In genomic region chr11:115997662-115998061, GRCm38 (mm10) we compare ENCODE assay signal across 30 mouse cellular contexts. TPM values are rescaled to one million over a fixed set of nuclear protein-coding genes. Genes with fewer than 3 reads are reported as not detected.
DNase-seq lines count a peak whose midpoint lies in the region; ATAC-seq lines count a peak whose summit lies in the region.
"Had no signal": no experiment of that assay in that cellular context is flagged by ENCODE, and none has a peak within 500 bp of the region (broad histone marks: within the 10 kb centered on the region; RNA-seq: fewer than 3 reads in every experiment).

No protein-coding gene starts in this region.

- DNase-seq in cerebellum, adult 8-10 months, result peak; percentile 29
- DNase-seq in cerebellum, adult 9-10 months, result no peak
- peak; percentile 39 to 51 for DNase-seq in cerebellum, postnatal 25 days
- no peak for DNase-seq in heart, postnatal 10 days
- DNase-seq: adrenal gland, postnatal 10 days; adrenal gland, postnatal 36 days; B cell, adult 2 months; embryo, embryonic 11 days; forebrain, postnatal 0 days; gastrocnemius, adult 2 months; gastrocnemius, postnatal 14 days; heart, adult 18-20 months; heart, postnatal 36 days; kidney, adult 18-20 months; kidney, adult 9 months had no signal

- H3K27ac ChIP-seq in heart, embryonic 11.5 days (ENCODE audit: low read depth, low read length), result no peak overlapping the region
- H3K27ac ChIP-seq in neural tube, embryonic 14.5 days (ENCODE audit: low read depth, low read length), result no peak overlapping the region
- H3K27ac ChIP-seq in neural tube, embryonic 15.5 days (replicated peaks), result no peak overlapping the region
- H3K27ac ChIP-seq: embryonic facial prominence, embryonic 10.5 days; embryonic facial prominence, embryonic 13.5 days; forebrain, embryonic 13.5 days; gastrocnemius, adult 2 months; hindbrain, embryonic 10.5 days; hindbrain, embryonic 14.5 days; hindbrain, postnatal 0 days had no signal

- H3K36me3 ChIP-seq in heart, embryonic 11.5 days (ENCODE audit: control insufficient read depth, insufficient read depth, low read length), result no peaks in the 10 kb centered on the region
- H3K36me3 ChIP-seq in neural tube, embryonic 14.5 days (ENCODE audit: control insufficient read depth, insufficient read depth, low read length), result no peaks in the 10 kb centered on the region
- no peaks in the 10 kb centered on the region for H3K36me3 ChIP-seq in neural tube, embryonic 15.5 days
- H3K36me3 ChIP-seq: embryonic facial prominence, embryonic 10.5 days; embryonic facial prominence, embryonic 13.5 days; G1E; hindbrain, embryonic 10.5 days had no signal

- H3K9me3 ChIP-seq in heart, embryonic 11.5 days (replicated peaks; ENCODE audit: control insufficient read depth, low read length), result no peaks in the 10 kb centered on the region
- no peaks in the 10 kb centered on the region for H3K9me3 ChIP-seq in neural tube, embryonic 14.5 days (ENCODE audit: control insufficient read depth, low read length)
- H3K9me3 ChIP-seq in neural tube, embryonic 15.5 days (replicated peaks), result no peaks in the 10 kb centered on the region
- H3K9me3 ChIP-seq: embryonic facial prominence, embryonic 10.5 days; embryonic facial prominence, embryonic 13.5 days; forebrain, embryonic 13.5 days; G1E; hindbrain, embryonic 10.5 days had no signal

- H3K9ac ChIP-seq in heart, embryonic 11.5 days (ENCODE audit: low read depth, low read length), result 0 out of 2 replicates have a peak overlapping the region, but pooled peaks have one; percentile 16
- H3K9ac ChIP-seq in neural tube, embryonic 14.5 days (replicated peaks; ENCODE audit: low read depth, low read length), result 0 out of 2 replicates have a peak overlapping the region, but pooled peaks have one; percentile 7
- no peak overlapping the region for H3K9ac ChIP-seq in neural tube, embryonic 15.5 days (replicated peaks)
- H3K9ac ChIP-seq: embryonic facial prominence, embryonic 13.5 days; forebrain, embryonic 13.5 days; forebrain, postnatal 0 days; hindbrain, embryonic 14.5 days had no signal

- H3K4me2 ChIP-seq in heart, embryonic 11.5 days, result no peak overlapping the region
- no peak overlapping the region for H3K4me2 ChIP-seq in neural tube, embryonic 14.5 days (ENCODE audit: low read depth, low read length)
- H3K4me2 ChIP-seq in neural tube, embryonic 15.5 days, result no peak overlapping the region
- H3K4me2 ChIP-seq: embryonic facial prominence, embryonic 13.5 days; forebrain, embryonic 13.5 days; hindbrain, embryonic 14.5 days had no signal

- H3K27me3 ChIP-seq in heart, embryonic 11.5 days (ENCODE audit: control insufficient read depth, insufficient read depth, low read length), result peaks cover 10% of the 10 kb centered on the region; the same call in 1 of the 2 replicates
- H3K27me3 ChIP-seq in neural tube, embryonic 14.5 days (ENCODE audit: control insufficient read depth, insufficient read depth, low read length), result no peaks in the 10 kb centered on the region
- no peaks in the 10 kb centered on the region for H3K27me3 ChIP-seq in neural tube, embryonic 15.5 days (replicated peaks)
- H3K27me3 ChIP-seq: Patski had no signal

- intact Hi-C loops in heart, postnatal 10 days (cut with DNase I), result no loop called here

- no peak for ATAC-seq in cerebellum, adult (ENCODE audit: insufficient number of reproducible peaks, low FRiP score, low TSS enrichment)
- no peak for ATAC-seq in heart, embryonic 11.5 days (replicated peaks; ENCODE audit: insufficient number of reproducible peaks, low FRiP score, low TSS enrichment)
- no peak for ATAC-seq in neural tube, embryonic 14.5 days (ENCODE audit: low read depth)
- ATAC-seq in neural tube, embryonic 15.5 days (ENCODE audit: low FRiP score), result no peak
- ATAC-seq: forebrain, embryonic 13.5 days; forebrain, postnatal 0 days; hindbrain, postnatal 0 days; inflammation-experienced regulatory T-cells, adult 6 months; intestine, embryonic 16.5 days; Patski had no signal

- H3K4me1 ChIP-seq in heart, embryonic 11.5 days (ENCODE audit: control insufficient read depth, insufficient read depth, low read length), result no peaks in the 10 kb centered on the region
- H3K4me1 ChIP-seq in neural tube, embryonic 14.5 days (ENCODE audit: control insufficient read depth, insufficient read depth, low read length), result no peaks in the 10 kb centered on the region
- peaks cover 3% of the 10 kb centered on the region; the same call in 1 of the 2 replicates for H3K4me1 ChIP-seq in neural tube, embryonic 15.5 days

- H3K4me3 ChIP-seq in heart, embryonic 11.5 days (ENCODE audit: low read depth, low read length), result no peak overlapping the region
- H3K4me3 ChIP-seq in neural tube, embryonic 14.5 days (ENCODE audit: low read depth, low read length), result no peak overlapping the region
- H3K4me3 ChIP-seq in neural tube, embryonic 15.5 days (replicated peaks), result no peak overlapping the region
- H3K4me3 ChIP-seq: embryonic facial prominence, embryonic 10.5 days; embryonic facial prominence, embryonic 13.5 days; erythroblast, embryonic 14.5 days; forebrain, embryonic 13.5 days; gastrocnemius, adult 2 months; hindbrain, embryonic 10.5 days had no signal

- WGBS in heart, embryonic 11.5 days (ENCODE audit: insufficient replicate concordance), result 63% methylated on average over 5 of the region's 5 CpGs
- 65% methylated on average over 5 of the region's 5 CpGs for whole genome bisulfite sequencing in neural tube, embryonic 14.5 days
- WGBS in neural tube, embryonic 15.5 days, result 67% methylated on average over 5 of the region's 5 CpGs

RNA-seq across cellular contexts. Expression of gene Galk1, which starts 14.9 kb away (rescaled TPM):
- 137 and 151 TPM in 2 replicates for polyA plus RNA-seq in heart, embryonic 11.5 days (2014; fragmentation: Nextera tagmentation; extraction: Ambion mirVana)
- total RNA-seq in heart, postnatal 10 days (2021), result 10 to 100 TPM; 31.7 to 33.1 TPM
- polyA plus RNA-seq in neural tube, embryonic 14.5 days (2014; fragmentation: Nextera tagmentation; extraction: Ambion mirVana), result 45.0 and 53.6 TPM in 2 replicates
- polyA plus RNA-seq in neural tube, embryonic 15.5 days (2015; fragmentation: Nextera tagmentation; extraction: Ambion mirVana), result 65.9 and 98.5 TPM in 2 replicates

RNA-seq across cellular contexts. Expression of gene Itgb4, which starts 23.2 kb away (rescaled TPM):
- 0.51 and 0.80 TPM in 2 replicates for polyA plus RNA-seq in heart, embryonic 11.5 days (2014; fragmentation: Nextera tagmentation; extraction: Ambion mirVana)
- 1 to 10 TPM; 4.8 to 5.5 TPM for total RNA-seq in heart, postnatal 10 days (2021)
- 1.6 and 2.3 TPM in 2 replicates for polyA plus RNA-seq in neural tube, embryonic 14.5 days (2014; fragmentation: Nextera tagmentation; extraction: Ambion mirVana)
- polyA plus RNA-seq in neural tube, embryonic 15.5 days (2015; fragmentation: Nextera tagmentation; extraction: Ambion mirVana), result 2.0 and 4.9 TPM in 2 replicates
- polyA plus RNA-seq: inflammation-experienced regulatory T-cells, adult 6 months had no signal

RNA-seq across cellular contexts. Expression of gene H3f3b, which starts 30.1 kb away (rescaled TPM):
- polyA plus RNA-seq in heart, embryonic 11.5 days (2014; fragmentation: Nextera tagmentation; extraction: Ambion mirVana), result 734 and 757 TPM in 2 replicates
- 100 to 1,000 TPM; 338 to 393 TPM for total RNA-seq in heart, postnatal 10 days (2021)
- polyA plus RNA-seq in neural tube, embryonic 14.5 days (2014; fragmentation: Nextera tagmentation; extraction: Ambion mirVana), result 1,887 and 2,049 TPM in 2 replicates
- 1,496 and 1,502 TPM in 2 replicates for polyA plus RNA-seq in neural tube, embryonic 15.5 days (2015; fragmentation: Nextera tagmentation; extraction: Ambion mirVana)

RNA-seq across cellular contexts. Expression of gene Unk, which starts 32.5 kb away (rescaled TPM):
- polyA plus RNA-seq in heart, embryonic 11.5 days (2014; fragmentation: Nextera tagmentation; extraction: Ambion mirVana), result 18.7 and 20.0 TPM in 2 replicates
- 10 to 100 TPM; 16.3 to 17.0 TPM for total RNA-seq in heart, postnatal 10 days (2021)
- polyA plus RNA-seq in neural tube, embryonic 14.5 days (2014; fragmentation: Nextera tagmentation; extraction: Ambion mirVana), result 29.1 and 29.5 TPM in 2 replicates
- polyA plus RNA-seq in neural tube, embryonic 15.5 days (2015; fragmentation: Nextera tagmentation; extraction: Ambion mirVana), result 31.6 and 33.5 TPM in 2 replicates

Comparison
In these comparisons a context has a peak if more than half of its experiments do, and no peak if none do; other contexts are left out.
1. DNase-seq: peak in cerebellum, adult 8-10 months (single experiment) and cerebellum, postnatal 25 days (2 of 2); none in cerebellum, adult 9-10 months (single experiment) and heart, postnatal 10 days (0 of 2).